In the genomic region with DNA sequence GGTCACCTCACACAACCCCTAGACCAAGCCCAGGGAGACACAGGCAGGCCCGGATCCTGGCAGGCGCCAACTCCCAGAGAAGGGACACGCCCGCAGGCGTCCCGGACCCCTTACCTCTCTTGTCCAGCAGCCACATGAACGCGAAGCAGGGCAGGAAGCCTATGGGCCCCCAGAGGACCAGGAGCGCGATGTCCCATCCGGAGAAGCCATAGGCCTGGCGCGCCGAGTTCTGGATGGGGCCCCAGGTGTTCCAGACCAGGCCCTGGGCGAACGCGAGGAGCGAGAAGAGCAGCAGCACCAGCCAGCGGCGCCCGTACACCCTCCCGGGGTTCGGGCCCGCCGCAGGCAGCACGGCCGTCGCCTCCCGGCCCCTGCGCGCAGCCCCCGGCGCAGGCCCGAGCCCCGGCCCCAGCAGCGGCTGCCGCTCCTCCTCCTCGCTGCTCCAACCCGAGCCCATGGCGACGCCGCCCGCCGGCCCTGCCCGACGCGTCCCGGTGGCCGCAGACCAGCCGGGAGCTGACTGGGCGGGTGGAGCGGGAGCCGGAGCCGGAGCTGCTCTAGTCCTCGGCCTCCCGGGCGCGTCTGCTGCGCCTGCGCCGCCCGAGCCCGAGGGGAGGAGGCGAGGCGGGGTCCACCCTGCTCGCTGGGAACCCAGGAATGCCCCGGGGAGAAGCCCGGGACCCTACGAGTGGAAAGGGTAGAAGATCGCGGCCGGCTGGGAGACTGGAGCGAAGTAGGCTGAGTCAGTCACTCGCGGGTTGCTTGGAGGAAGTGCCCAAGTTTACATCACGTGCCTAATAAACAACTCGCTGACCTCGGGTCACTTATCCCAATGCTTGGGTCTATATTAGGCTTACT, we compare ENCODE assay signal across 8 mouse cellular contexts. TPM values are rescaled to one million over a fixed set of nuclear protein-coding genes. Genes with fewer than 3 reads are reported as not detected.
DNase-seq lines count a peak whose midpoint lies in the region; ATAC-seq lines count a peak whose summit lies in the region.

A gene (minus strand): TSS at position 572 of the 858 bp plus-strand sequence.

- no peaks in the 10 kb centered on the region for H3K9me3 ChIP-seq in intestine, embryonic 16.5 days (ENCODE audit: control insufficient read depth, low read length)

- no peaks in the 10 kb centered on the region for H3K36me3 ChIP-seq in intestine, embryonic 16.5 days (ENCODE audit: control insufficient read depth, insufficient read depth, low read length)

- peak within 1 kb of the TSS; percentile 68 for H3K27ac ChIP-seq in intestine, embryonic 16.5 days (ENCODE audit: low read length)

- H3K4me1 ChIP-seq in intestine, embryonic 16.5 days (ENCODE audit: control insufficient read depth, insufficient read depth, low read length), result peaks cover 22% of the 10 kb centered on the region

- H3K27me3 ChIP-seq in intestine, embryonic 16.5 days (replicated peaks; ENCODE audit: control insufficient read depth, insufficient read depth, low read length), result no peaks in the 10 kb centered on the region

- H3K4me2 ChIP-seq in intestine, embryonic 16.5 days (ENCODE audit: low read depth, low read length), result peak within 1 kb of the TSS; percentile 90

- peak; percentile 75 to 81 for DNase-seq in adrenal gland, adult 18-20 months (ENCODE audit: low spot score in 2 of 2)
- peak; percentile 79 for DNase-seq in embryo, embryonic 9.5 days (ENCODE audit: extremely low spot score)
- DNase-seq in gastrocnemius, postnatal 4 days (ENCODE audit: low spot score in 2 of 2), result peak; percentile 62 to 81
- DNase-seq in left cerebral cortex, postnatal 25 days (ENCODE audit: low spot score in 2 of 2), result peak; percentile 81 to 82
- peak; percentile 74 for DNase-seq in mesoderm, embryonic 11.5 days (ENCODE audit: low read depth, low spot score)
- DNase-seq in right cerebral cortex, postnatal 25 days, result peak; percentile 86
- DNase-seq in urinary bladder, postnatal 4 days (ENCODE audit: low spot score in 2 of 2), result peak; percentile 69 to 71

- peak within 1 kb of the TSS; percentile 90 for H3K9ac ChIP-seq in intestine, embryonic 16.5 days (ENCODE audit: low read depth, low read length)

- peak within 1 kb of the TSS; percentile 72 for H3K4me3 ChIP-seq in intestine, embryonic 16.5 days (ENCODE audit: low read length)

- peak; percentile 86 for ATAC-seq in intestine, embryonic 16.5 days

- intact Hi-C loops in left cerebral cortex, postnatal 25 days (cut with DNase I), result loop anchor here (5.0 kb wide), 2 partner anchors 37 to 48 kb away; no protein-coding TSS in a partner anchor

- WGBS in intestine, embryonic 16.5 days, result under 1% methylated on average over 72 of the region's 78 CpGs

RNA-seq across cellular contexts. Expression of the gene that starts here (rescaled TPM):
- total RNA-seq in adrenal gland, adult 18-20 months (2021), result 10 to 100 TPM; 28.1 to 33.2 TPM
- 10 to 100 TPM; 28.2 to 30.8 TPM for total RNA-seq in gastrocnemius, postnatal 4 days (2021)
- 7.8 and 11.8 TPM in 2 replicates for polyA plus RNA-seq in intestine, embryonic 16.5 days (2015; fragmentation: Nextera tagmentation; extraction: Ambion mirVana)
- total RNA-seq in left cerebral cortex, postnatal 25 days (2021), result 10 to 100 TPM; 67.7 to 72.7 TPM

Comparison
In these comparisons a context has a peak if more than half of its experiments do, and no peak if none do; other contexts are left out.
1. Peak in every context shown above with its lines: DNase-seq, ATAC-seq, H3K4me3 ChIP-seq and H3K27ac ChIP-seq.